Mouse (Mus musculus) 3T3-L1 (cell line): Measurements from ENCODE around the gene Ngfr.

Experiments
- DNase-seq: peaks from one replicate; pipeline ENCODE4 v3.0.0-alpha.2; 2015; ENCODE audit warnings: low read depth, low spot score

Ngfr gene

GRCm38 (mm10) chr11:95567936-95568715 lies 19.4 kb downstream of the Ngfr start:
- peak; percentile 68 for DNase-seq

GRCm38 (mm10) chr11:95567366-95567765 lies 20.2 kb downstream of the Ngfr start:
- DNase-seq = no peak

GRCm38 (mm10) chr11:95565327-95565726 lies 22.2 kb downstream of the Ngfr start:
- no peak for DNase-seq

- DNase-seq = no peak
Measured at GRCm38 (mm10) chr11:95563849-95564248, 23.7 kb downstream of the Ngfr start.

GRCm38 (mm10) chr11:95560773-95561172 lies 26.8 kb downstream of the Ngfr start:
- DNase-seq = no peak

GRCm38 (mm10) chr11:95559761-95560160 lies 27.8 kb downstream of the Ngfr start:
- no peak for DNase-seq

- DNase-seq = no peak
Measured at GRCm38 (mm10) chr11:95557719-95558118, 29.8 kb downstream of the Ngfr start.

GRCm38 (mm10) chr11:95557032-95557431 lies 30.5 kb downstream of the Ngfr start:
- DNase-seq = no peak

GRCm38 (mm10) chr11:95555279-95555678 lies 32.3 kb downstream of the Ngfr start:
- DNase-seq = no peak

- DNase-seq = no peak
Measured at GRCm38 (mm10) chr11:95550301-95551021, 37.1 kb downstream of the Ngfr start.

- no peak for DNase-seq
Measured at GRCm38 (mm10) chr11:95546021-95546782, 41.3 kb downstream of the Ngfr start.

GRCm38 (mm10) chr11:95544546-95545327 lies 42.8 kb downstream of the Ngfr start:
- no peak for DNase-seq

GRCm38 (mm10) chr11:95540637-95541385 lies 46.7 kb downstream of the Ngfr start:
- no peak for DNase-seq

GRCm38 (mm10) chr11:95538378-95539104 lies 49.0 kb downstream of the Ngfr start:
- DNase-seq = peak; percentile 46

- DNase-seq = peak; percentile 87
Measured at GRCm38 (mm10) chr11:95533484-95534160, 53.9 kb downstream of the Ngfr start.

GRCm38 (mm10) chr11:95532353-95533072 lies 55.0 kb downstream of the Ngfr start:
- no peak for DNase-seq

- DNase-seq = no peak
Measured at GRCm38 (mm10) chr11:95528231-95528630, 59.3 kb downstream of the Ngfr start.

- DNase-seq = no peak
Measured at GRCm38 (mm10) chr11:95527307-95527706, 60.2 kb downstream of the Ngfr start.

GRCm38 (mm10) chr11:95521563-95521962 lies 66.0 kb downstream of the Ngfr start:
- DNase-seq = peak; percentile 84
